Mouse (Mus musculus): ENCODE data around the gene Slc25a13. TPM values are rescaled to one million over a fixed set of nuclear protein-coding genes. Genes with fewer than 3 reads are reported as not detected.
"Not testable (repeated sequence)": the region's sequence is repeated elsewhere in the genome, so short reads cannot be mapped to it uniquely, and the experiment has no call there.

Slc25a13 gene
- polyA plus RNA-seq, 1 experiment, result 89.0 TPM

GRCm38 (mm10) chr6:6199138-6199870 lies 17.7 kb downstream of the Slc25a13 start:
- H3K4me1 ChIP-seq (ENCODE audit: control insufficient read depth, insufficient read depth, low read length), result peaks cover 7% of the 10 kb centered on the region
- TF ChIP-seq CTCF (IDR thresholded peaks at IDR 0.05; ENCODE audit: low read depth, low read length) (no peak), EP300 (IDR thresholded peaks at IDR 0.05; ENCODE audit: insufficient read depth, low read depth, low read length) (no peak), POLR2A (IDR thresholded peaks at IDR 0.05; ENCODE audit: insufficient read depth, low read length) (no peak)
- H3K4me3 ChIP-seq (ENCODE audit: low read depth, low read length), result no peak overlapping the region
- H3K9me3 ChIP-seq (replicated peaks; ENCODE audit: control insufficient read depth, insufficient read depth, low read length, poor library complexity, severe bottlenecking), result no peaks in the 10 kb centered on the region
- H3K36me3 ChIP-seq (ENCODE audit: control insufficient read depth, insufficient read depth, low read length, poor library complexity, severe bottlenecking), result peaks cover 8% of the 10 kb centered on the region
- H3K27me3 ChIP-seq (ENCODE audit: control insufficient read depth, insufficient read depth, low read length, poor library complexity, severe bottlenecking), result no peaks in the 10 kb centered on the region
- H3K27ac ChIP-seq (ENCODE audit: insufficient read depth, low read length), result no peak overlapping the region
- no peak overlapping the region for H3K9ac ChIP-seq (ENCODE audit: low read depth, poor library complexity, severe bottlenecking)

GRCm38 (mm10) chr6:6198056-6198455 lies 18.9 kb downstream of the Slc25a13 start:
- TF ChIP-seq EP300 (IDR thresholded peaks at IDR 0.05; ENCODE audit: insufficient read depth, low read depth, low read length), result peak; percentile 60; the same call in 1 of the 2 replicates
- not testable (repeated sequence) for H3K36me3 ChIP-seq (ENCODE audit: control insufficient read depth, insufficient read depth, low read length, poor library complexity, severe bottlenecking); H3K9ac ChIP-seq (ENCODE audit: low read depth, poor library complexity, severe bottlenecking); H3K27me3 ChIP-seq (ENCODE audit: control insufficient read depth, insufficient read depth, low read length, poor library complexity, severe bottlenecking); H3K4me3 ChIP-seq (ENCODE audit: low read depth, low read length); H3K9me3 ChIP-seq (replicated peaks; ENCODE audit: control insufficient read depth, insufficient read depth, low read length, poor library complexity, severe bottlenecking); H3K27ac ChIP-seq (ENCODE audit: insufficient read depth, low read length); H3K4me1 ChIP-seq (ENCODE audit: control insufficient read depth, insufficient read depth, low read length)

- peaks cover 8% of the 10 kb centered on the region for H3K36me3 ChIP-seq (ENCODE audit: control insufficient read depth, insufficient read depth, low read length, poor library complexity, severe bottlenecking)
- no peak overlapping the region for H3K27ac ChIP-seq (ENCODE audit: insufficient read depth, low read length)
- no peaks in the 10 kb centered on the region for H3K9me3 ChIP-seq (replicated peaks; ENCODE audit: control insufficient read depth, insufficient read depth, low read length, poor library complexity, severe bottlenecking)
- H3K9ac ChIP-seq (ENCODE audit: low read depth, poor library complexity, severe bottlenecking), result no peak overlapping the region
- no peaks in the 10 kb centered on the region for H3K27me3 ChIP-seq (ENCODE audit: control insufficient read depth, insufficient read depth, low read length, poor library complexity, severe bottlenecking)
- TF ChIP-seq EP300 (IDR thresholded peaks at IDR 0.05; ENCODE audit: insufficient read depth, low read depth, low read length) (no peak), POLR2A (IDR thresholded peaks at IDR 0.05; ENCODE audit: insufficient read depth, low read length) (no peak), CTCF (IDR thresholded peaks at IDR 0.05; ENCODE audit: low read depth, low read length) (no peak)
- no peak overlapping the region for H3K4me3 ChIP-seq (ENCODE audit: low read depth, low read length)
- H3K4me1 ChIP-seq (ENCODE audit: control insufficient read depth, insufficient read depth, low read length), result peaks cover 2% of the 10 kb centered on the region
These were observed 19.6 kb downstream of the Slc25a13 start for GRCm38 (mm10) chr6:6197339-6197738.

- H3K9ac ChIP-seq (ENCODE audit: low read depth, poor library complexity, severe bottlenecking), result no peak overlapping the region
- H3K27ac ChIP-seq (ENCODE audit: insufficient read depth, low read length), result no peak overlapping the region
- H3K9me3 ChIP-seq (replicated peaks; ENCODE audit: control insufficient read depth, insufficient read depth, low read length, poor library complexity, severe bottlenecking), result no peaks in the 10 kb centered on the region
- H3K4me3 ChIP-seq (ENCODE audit: low read depth, low read length), result no peak overlapping the region
- H3K36me3 ChIP-seq (ENCODE audit: control insufficient read depth, insufficient read depth, low read length, poor library complexity, severe bottlenecking), result peaks cover 8% of the 10 kb centered on the region
- H3K27me3 ChIP-seq (ENCODE audit: control insufficient read depth, insufficient read depth, low read length, poor library complexity, severe bottlenecking), result no peaks in the 10 kb centered on the region
- TF ChIP-seq EP300 (IDR thresholded peaks at IDR 0.05; ENCODE audit: insufficient read depth, low read depth, low read length) (no peak), CTCF (IDR thresholded peaks at IDR 0.05; ENCODE audit: low read depth, low read length) (no peak), POLR2A (IDR thresholded peaks at IDR 0.05; ENCODE audit: insufficient read depth, low read length) (no peak)
- H3K4me1 ChIP-seq (ENCODE audit: control insufficient read depth, insufficient read depth, low read length), result peaks cover 2% of the 10 kb centered on the region
These were observed 20.4 kb downstream of the Slc25a13 start for GRCm38 (mm10) chr6:6196527-6196926.

- Histone ChIP-seq H3K4me3 (ENCODE audit: low read depth, low read length) (no peak overlapping the region), H3K4me1 (ENCODE audit: control insufficient read depth, insufficient read depth, low read length) (peaks cover 2% of the 10 kb centered on the region), H3K27me3 (ENCODE audit: control insufficient read depth, insufficient read depth, low read length, poor library complexity, severe bottlenecking) (no peaks in the 10 kb centered on the region), H3K36me3 (ENCODE audit: control insufficient read depth, insufficient read depth, low read length, poor library complexity, severe bottlenecking) (peaks cover 8% of the 10 kb centered on the region), H3K27ac (ENCODE audit: insufficient read depth, low read length) (no peak overlapping the region), H3K9me3 (replicated peaks; ENCODE audit: control insufficient read depth, insufficient read depth, low read length, poor library complexity, severe bottlenecking) (no peaks in the 10 kb centered on the region), H3K9ac (ENCODE audit: low read depth, poor library complexity, severe bottlenecking) (no peak overlapping the region)
- no peak for TF ChIP-seq POLR2A (IDR thresholded peaks at IDR 0.05; ENCODE audit: insufficient read depth, low read length)
- no peak for TF ChIP-seq EP300 (IDR thresholded peaks at IDR 0.05; ENCODE audit: insufficient read depth, low read depth, low read length)
- no peak for TF ChIP-seq CTCF (IDR thresholded peaks at IDR 0.05; ENCODE audit: low read depth, low read length)
These were observed 22.1 kb downstream of the Slc25a13 start for GRCm38 (mm10) chr6:6194831-6195230.

- Histone ChIP-seq H3K36me3 (ENCODE audit: control insufficient read depth, insufficient read depth, low read length, poor library complexity, severe bottlenecking) (peaks cover 8% of the 10 kb centered on the region), H3K9me3 (replicated peaks; ENCODE audit: control insufficient read depth, insufficient read depth, low read length, poor library complexity, severe bottlenecking) (no peaks in the 10 kb centered on the region), H3K4me3 (ENCODE audit: low read depth, low read length) (no peak overlapping the region), H3K4me1 (ENCODE audit: control insufficient read depth, insufficient read depth, low read length) (no peaks in the 10 kb centered on the region), H3K27ac (ENCODE audit: insufficient read depth, low read length) (no peak overlapping the region), H3K27me3 (ENCODE audit: control insufficient read depth, insufficient read depth, low read length, poor library complexity, severe bottlenecking) (no peaks in the 10 kb centered on the region), H3K9ac (ENCODE audit: low read depth, poor library complexity, severe bottlenecking) (no peak overlapping the region)
- TF ChIP-seq POLR2A (IDR thresholded peaks at IDR 0.05; ENCODE audit: insufficient read depth, low read length), result no peak
- no peak for TF ChIP-seq CTCF (IDR thresholded peaks at IDR 0.05; ENCODE audit: low read depth, low read length)
- TF ChIP-seq EP300 (IDR thresholded peaks at IDR 0.05; ENCODE audit: insufficient read depth, low read depth, low read length), result no peak
These were observed 23.1 kb downstream of the Slc25a13 start for GRCm38 (mm10) chr6:6193906-6194305.
